Comparison of ENCODE assay signal across 11 mouse cellular contexts in genomic region chr9:96220419-96220818, GRCm38 (mm10).
"Had no signal": no experiment of that assay in that cellular context is flagged by ENCODE, and none has a peak within 500 bp of the region (broad histone marks: within the 10 kb centered on the region; RNA-seq: fewer than 3 reads in every experiment).

No protein-coding gene starts in this region.

- H3K9me3 ChIP-seq: kidney, embryonic 15.5 days; limb, embryonic 12.5 days; midbrain, embryonic 13.5 days had no signal

- H3K9ac ChIP-seq: kidney, embryonic 15.5 days; limb, embryonic 12.5 days; midbrain, embryonic 13.5 days had no signal

- DNase-seq: kidney, adult 2 months; kidney, postnatal 14 days; lung, adult 2 months; lung, postnatal 36 days; thymus, adult 18-20 months; thymus, postnatal 14 days had no signal

- H3K27me3 ChIP-seq: kidney, embryonic 15.5 days; limb, embryonic 12.5 days; midbrain, embryonic 13.5 days had no signal

- H3K4me3 ChIP-seq: kidney, embryonic 15.5 days; limb, embryonic 12.5 days; midbrain, embryonic 13.5 days had no signal

- H3K4me1 ChIP-seq: kidney, embryonic 15.5 days; limb, embryonic 12.5 days; midbrain, embryonic 13.5 days had no signal

- H3K36me3 ChIP-seq: kidney, embryonic 15.5 days; limb, embryonic 12.5 days; midbrain, embryonic 13.5 days had no signal

- H3K4me2 ChIP-seq: kidney, embryonic 15.5 days; limb, embryonic 12.5 days; midbrain, embryonic 13.5 days had no signal

- H3K27ac ChIP-seq: kidney, embryonic 15.5 days; limb, embryonic 12.5 days; midbrain, embryonic 13.5 days had no signal

- ATAC-seq: intestine, embryonic 16.5 days; lung, postnatal 0 days; midbrain, embryonic 13.5 days had no signal
